Mouse (Mus musculus) limb, embryonic 11.5 days (tissue): ENCODE data around the gene Ulk1. TPM values are rescaled to one million over a fixed set of nuclear protein-coding genes. Genes with fewer than 3 reads are reported as not detected.
"Not testable (repeated sequence)": the region's sequence is repeated elsewhere in the genome, so short reads cannot be mapped to it uniquely, and the experiment has no call there.

Experiments used
- ATAC-seq: fragments of 200-750 bp; cut with Nextera tagmentation; 2 replicates; pipeline ENCODE4 v1.8.0; 2017; ENCODE audit warnings: low read depth; ENCODE audit not compliant: insufficient number of reproducible peaks, low FRiP score, low TSS enrichment
- DNase-seq: peaks from one replicate; pipeline ENCODE4 v3.0.0-alpha.2; 2015; ENCODE audit warnings: low spot score
- H3K27ac ChIP-seq: fragments of 300-500 bp; sonication (generic); replicated peaks from 2 replicates; pipeline ENCODE4 v1.5.1; 2014; ENCODE audit warnings: low read depth, mild to moderate bottlenecking, low read length
- H3K27me3 ChIP-seq: fragments of 300-500 bp; sonication (generic); 2 replicates; pipeline ENCODE4 v1.6.1; 2014; ENCODE audit warnings: mild to moderate bottlenecking, low read length, mixed read lengths; ENCODE audit not compliant: control insufficient read depth, insufficient read depth
- H3K36me3 ChIP-seq: fragments of 300-500 bp; sonication (generic); 2 replicates; pipeline ENCODE4 v1.6.1; 2014; ENCODE audit warnings: mild to moderate bottlenecking, low read length, moderate library complexity, mixed read lengths; ENCODE audit not compliant: control insufficient read depth, insufficient read depth
- H3K4me1 ChIP-seq: fragments of 300-500 bp; sonication (generic); 2 replicates; pipeline ENCODE4 v1.6.1; 2014; ENCODE audit warnings: low read length, mixed read lengths; ENCODE audit not compliant: control insufficient read depth, insufficient read depth
- H3K4me2 ChIP-seq: fragments of 300-500 bp; sonication (generic); 2 replicates; pipeline ENCODE4 v1.6.1; 2014; ENCODE audit warnings: low read depth, mild to moderate bottlenecking, moderate library complexity; ENCODE audit not compliant: severe bottlenecking
- H3K4me3 ChIP-seq: fragments of 300-500 bp; sonication (generic); 2 replicates; pipeline ENCODE4 v1.5.1; 2014; ENCODE audit warnings: low read depth, low read length
- H3K9ac ChIP-seq: fragments of 300-500 bp; sonication (generic); 2 replicates; pipeline ENCODE4 v1.6.1; 2014; ENCODE audit warnings: mild to moderate bottlenecking, low read length
- H3K9me3 ChIP-seq: fragments of 300-500 bp; sonication (generic); 2 replicates; pipeline ENCODE4 v1.6.1; 2016; ENCODE audit warnings: low read length; ENCODE audit not compliant: control insufficient read depth
- WGBS: fragments of 180-500 bp; shearing (Covaris S2); extraction: QIAGEN DNeasy Blood & Tissue Kit; methylation state at CpG from one replicate; pipeline ENCODE4 v1.1.7; 2014; 5-methylcytosine and 5-hydroxymethylcytosine counted together
- polyA plus RNA-seq: library from polyadenylated mRNA; unstranded; fragments of >200 nt; fragmentation: Nextera tagmentation; extraction: Ambion mirVana; gene quantifications from 2 replicates; pipeline ENCODE4 v1.2.1, GENCODE M21; 2014

The Ulk1 gene
- polyA plus RNA-seq, 1 experiment from 2014 or later: 37.8 TPM

- Histone ChIP-seq H3K4me3 (peak overlapping the region; percentile 60), H3K27me3 (no peaks in the 10 kb centered on the region), H3K36me3 (peaks cover 3% of the 10 kb centered on the region; the same call in 1 of the 2 replicates), H3K4me2 (peak overlapping the region; percentile 54), H3K27ac (peak overlapping the region; percentile 49; the same call in 1 of the 2 replicates), H3K4me1 (no peaks in the 10 kb centered on the region; the same call in 1 of the 2 replicates), H3K9ac (peak overlapping the region; percentile 67), H3K9me3 (no peaks in the 10 kb centered on the region)
- 4% methylated on average over 28 of the region's 28 CpGs for WGBS
- ATAC-seq (no peak; the same call in 1 of the 2 replicates), DNase-seq (no peak)
These were observed 29.3 kb upstream of the Ulk1 start for GRCm38 (mm10) chr5:110839038-110839677.

DNA sequence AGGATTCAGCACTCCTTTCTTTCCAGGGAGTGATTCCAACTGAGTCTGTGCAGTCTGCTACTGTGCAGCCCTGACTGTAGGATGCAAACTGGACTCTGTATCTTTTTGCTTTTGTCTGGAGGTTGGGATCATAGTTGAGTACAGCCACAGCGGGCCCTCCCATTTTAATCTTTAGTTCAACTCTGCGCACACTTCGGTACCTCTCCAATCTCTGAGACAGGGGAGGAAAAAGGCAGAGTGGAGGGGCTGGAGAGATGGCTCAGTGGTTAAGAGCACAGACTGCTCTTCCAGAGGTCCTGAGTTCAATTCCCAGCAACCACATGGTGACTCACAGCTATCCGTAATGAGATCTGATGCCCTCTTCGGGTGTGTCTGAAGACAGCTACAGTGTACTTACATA is 28.1 kb upstream of the Ulk1 start:
- 86% methylated on average over 5 of the region's 5 CpGs for WGBS

GRCm38 (mm10) chr5:110835959-110836358 is 26.1 kb upstream of the Ulk1 start:
- H3K4me3 ChIP-seq: no peak overlapping the region
- WGBS: 28% methylated on average over 3 of the region's 3 CpGs

More for the DNA sequence above, 28.1 kb upstream of the Ulk1 start:
- DNase-seq, H3K36me3 ChIP-seq, H3K27me3 ChIP-seq, H3K4me3 ChIP-seq, H3K9me3 ChIP-seq, H3K4me2 ChIP-seq, H3K9ac ChIP-seq, H3K27ac ChIP-seq, ATAC-seq, H3K4me1 ChIP-seq: not testable (repeated sequence)

GRCm38 (mm10) chr5:110831036-110831720 is 21.3 kb upstream of the Ulk1 start:
- Histone ChIP-seq H3K36me3 (no peaks in the 10 kb centered on the region), H3K4me3 (no peak overlapping the region), H3K27me3 (no peaks in the 10 kb centered on the region), H3K4me1 (no peaks in the 10 kb centered on the region), H3K4me2 (no peak overlapping the region), H3K27ac (no peak overlapping the region), H3K9ac (no peak overlapping the region), H3K9me3 (no peaks in the 10 kb centered on the region)
- WGBS: 90% methylated on average over 5 of the region's 5 CpGs
- DNase-seq (no peak), ATAC-seq (no peak)

More at GRCm38 (mm10) chr5:110835959-110836358, 26.1 kb upstream of the Ulk1 start:
- no peaks in the 10 kb centered on the region; the same call in 1 of the 2 replicates for H3K4me1 ChIP-seq
- no peak overlapping the region for H3K9ac ChIP-seq
- H3K9me3 ChIP-seq: no peaks in the 10 kb centered on the region
- DNase-seq: peak; percentile 41
- ATAC-seq: no peak
- H3K27me3 ChIP-seq: no peaks in the 10 kb centered on the region
- H3K36me3 ChIP-seq: no peaks in the 10 kb centered on the region
- no peak overlapping the region for H3K4me2 ChIP-seq
- no peak overlapping the region for H3K27ac ChIP-seq

DNA sequence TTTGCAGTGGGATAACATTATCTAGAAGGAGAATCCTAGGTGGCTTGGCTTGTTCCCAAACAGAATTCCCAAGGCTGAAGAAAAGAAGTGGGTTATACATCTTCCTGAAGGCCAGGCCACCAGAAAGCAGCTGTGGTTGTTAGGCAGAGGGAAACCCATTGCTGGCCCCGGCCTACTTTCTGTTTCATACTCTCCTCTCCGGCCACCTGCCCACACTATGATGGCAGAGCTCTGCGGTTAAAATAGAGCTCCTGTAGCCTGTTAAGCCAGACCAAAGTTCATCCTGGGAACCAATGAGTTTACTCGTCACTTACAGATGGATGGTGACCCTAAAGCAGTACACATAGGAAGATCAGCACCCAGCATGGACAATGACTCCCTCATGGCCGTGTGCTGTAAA is 17.7 kb upstream of the Ulk1 start:
- Histone ChIP-seq H3K27me3 (no peaks in the 10 kb centered on the region), H3K27ac (no peak overlapping the region), H3K4me1 (no peaks in the 10 kb centered on the region), H3K4me3 (no peak overlapping the region), H3K9ac (no peak overlapping the region), H3K36me3 (no peaks in the 10 kb centered on the region), H3K9me3 (no peaks in the 10 kb centered on the region), H3K4me2 (no peak overlapping the region)
- no peak for ATAC-seq
- no peak for DNase-seq
- WGBS: 89% methylated on average over 5 of the region's 5 CpGs

DNA sequence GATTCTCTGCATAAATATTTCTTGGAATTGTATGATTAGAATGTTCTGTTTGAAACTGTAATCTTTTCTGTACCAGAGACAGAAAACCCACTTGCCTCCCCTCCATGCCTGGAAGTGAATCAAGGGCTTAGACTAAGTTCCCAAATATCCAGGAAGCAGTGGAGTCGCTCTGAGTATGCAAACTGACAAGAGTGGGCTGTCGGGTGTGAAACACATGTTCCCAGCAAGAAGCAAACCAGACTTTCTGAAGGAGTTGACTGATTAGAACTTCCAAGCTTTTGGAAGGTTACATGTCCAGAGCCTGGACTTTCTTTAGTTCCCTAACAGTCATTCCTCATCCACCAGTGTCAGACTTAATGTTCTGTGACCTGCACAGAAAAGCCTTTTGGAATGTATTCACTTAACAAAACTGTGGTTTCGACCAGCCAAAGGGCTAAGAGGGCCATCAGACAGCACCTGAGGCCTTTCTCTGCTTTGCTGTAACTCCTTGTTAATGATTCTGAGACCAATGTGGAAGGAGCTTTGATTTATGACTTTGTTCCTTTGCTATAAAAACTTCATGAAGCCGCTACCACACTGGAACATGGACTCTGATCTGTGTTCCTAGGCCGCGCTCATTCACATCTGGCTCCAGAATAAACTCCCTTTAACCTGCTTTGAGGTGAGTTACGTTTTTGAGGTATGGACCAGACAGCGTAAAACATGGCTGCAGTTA is 17.0 kb upstream of the Ulk1 start:
- Histone ChIP-seq H3K27me3 (no peaks in the 10 kb centered on the region), H3K27ac (no peak overlapping the region), H3K36me3 (no peaks in the 10 kb centered on the region), H3K9me3 (no peaks in the 10 kb centered on the region), H3K4me1 (no peaks in the 10 kb centered on the region), H3K4me3 (no peak overlapping the region), H3K9ac (no peak overlapping the region), H3K4me2 (no peak overlapping the region)
- no peak for DNase-seq
- 80% methylated on average over 8 of the region's 8 CpGs for WGBS
- ATAC-seq: no peak

GRCm38 (mm10) chr5:110824421-110824820 is 14.5 kb upstream of the Ulk1 start:
- no peak overlapping the region for H3K9ac ChIP-seq
- H3K4me1 ChIP-seq: no peaks in the 10 kb centered on the region
- no peaks in the 10 kb centered on the region for H3K36me3 ChIP-seq
- 81% methylated on average over 4 of the region's 4 CpGs for WGBS
- ATAC-seq: no peak
- no peak overlapping the region for H3K27ac ChIP-seq
- no peak overlapping the region for H3K4me3 ChIP-seq
- no peak overlapping the region for H3K4me2 ChIP-seq
- DNase-seq: no peak
- no peaks in the 10 kb centered on the region for H3K27me3 ChIP-seq
- H3K9me3 ChIP-seq: no peaks in the 10 kb centered on the region
